Mouse (Mus musculus) R1 (cell line): ENCODE results near the gene Rxfp1.

Source experiments
- DNase-seq: peaks from one replicate; pipeline ENCODE4 v3.0.0-alpha.2; 2018; ENCODE audit warnings: low read depth, low spot score

Rxfp1 gene

DNA sequence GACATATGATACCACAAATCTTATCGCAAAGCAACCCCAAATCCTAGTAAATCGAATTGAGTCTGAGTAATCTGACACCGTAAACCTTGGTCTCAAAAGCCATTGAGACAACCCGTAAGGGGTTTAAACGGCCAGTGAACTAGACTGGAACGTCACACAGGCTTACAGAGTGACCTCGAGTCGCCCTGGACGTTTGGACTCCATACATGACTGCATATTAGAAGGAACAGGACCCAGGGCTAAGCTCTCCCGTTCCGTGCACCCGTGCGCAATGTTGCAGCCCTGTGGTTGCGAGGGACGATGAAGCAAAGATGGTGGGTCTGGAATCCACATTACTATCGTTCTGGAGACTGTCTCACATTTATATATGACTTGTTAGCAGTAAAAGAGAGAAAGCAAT lies 65.5 kb downstream of the Rxfp1 start:
- no peak for DNase-seq

DNA sequence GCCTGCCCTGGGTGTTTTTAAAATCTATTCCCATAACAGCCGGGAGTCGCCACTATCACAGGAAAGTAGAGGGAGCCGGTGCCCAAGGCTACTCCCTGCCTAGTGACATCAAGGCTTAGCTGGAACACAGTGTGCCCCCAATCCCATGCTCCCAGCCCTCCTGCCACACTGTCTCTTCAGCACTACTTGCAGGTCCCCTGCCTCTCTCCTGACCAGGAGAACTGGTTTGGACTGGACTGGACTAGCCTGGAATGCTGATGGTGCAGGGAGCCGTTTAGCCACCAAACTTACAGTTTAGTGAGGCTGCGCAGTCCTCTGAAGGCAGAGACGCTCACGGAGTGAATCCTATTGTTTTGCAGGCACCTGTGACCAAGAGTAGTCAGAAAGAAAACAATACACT lies 67.1 kb downstream of the Rxfp1 start:
- peak; percentile 68 for DNase-seq

- DNase-seq, result peak; percentile 75
Measured at GRCm38 (mm10) chr3:79664787-79665408, 72.8 kb downstream of the Rxfp1 start.

DNA sequence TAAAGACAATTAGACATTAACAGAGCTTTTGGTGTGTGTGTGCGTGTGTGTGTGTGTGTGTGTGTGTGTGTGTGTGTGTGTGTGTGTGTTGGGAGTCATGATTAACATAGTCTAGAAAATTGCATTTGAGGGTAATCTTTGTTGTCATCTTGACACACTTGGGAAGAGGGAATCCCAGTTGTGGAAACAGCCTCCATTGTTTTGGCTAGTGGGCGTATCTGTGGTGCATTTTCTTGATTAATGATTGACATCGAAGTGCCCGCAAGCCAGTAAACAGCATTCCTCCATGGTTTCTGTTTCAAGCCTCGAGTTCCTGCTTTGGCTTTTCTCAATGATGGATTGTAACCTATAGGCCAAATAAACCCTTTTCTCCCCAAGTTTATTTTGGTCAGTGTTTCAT lies 81.0 kb downstream of the Rxfp1 start:
- no peak for DNase-seq

- no peak for DNase-seq
Measured at GRCm38 (mm10) chr3:79652129-79652528, 85.6 kb downstream of the Rxfp1 start.

- peak; percentile 75 for DNase-seq
Measured at GRCm38 (mm10) chr3:79629416-79629730, 108.3 kb downstream of the Rxfp1 start, which contains the start of gene Etfdh. TSS of gene Etfdh (minus strand) at chr3:79629500.

DNA sequence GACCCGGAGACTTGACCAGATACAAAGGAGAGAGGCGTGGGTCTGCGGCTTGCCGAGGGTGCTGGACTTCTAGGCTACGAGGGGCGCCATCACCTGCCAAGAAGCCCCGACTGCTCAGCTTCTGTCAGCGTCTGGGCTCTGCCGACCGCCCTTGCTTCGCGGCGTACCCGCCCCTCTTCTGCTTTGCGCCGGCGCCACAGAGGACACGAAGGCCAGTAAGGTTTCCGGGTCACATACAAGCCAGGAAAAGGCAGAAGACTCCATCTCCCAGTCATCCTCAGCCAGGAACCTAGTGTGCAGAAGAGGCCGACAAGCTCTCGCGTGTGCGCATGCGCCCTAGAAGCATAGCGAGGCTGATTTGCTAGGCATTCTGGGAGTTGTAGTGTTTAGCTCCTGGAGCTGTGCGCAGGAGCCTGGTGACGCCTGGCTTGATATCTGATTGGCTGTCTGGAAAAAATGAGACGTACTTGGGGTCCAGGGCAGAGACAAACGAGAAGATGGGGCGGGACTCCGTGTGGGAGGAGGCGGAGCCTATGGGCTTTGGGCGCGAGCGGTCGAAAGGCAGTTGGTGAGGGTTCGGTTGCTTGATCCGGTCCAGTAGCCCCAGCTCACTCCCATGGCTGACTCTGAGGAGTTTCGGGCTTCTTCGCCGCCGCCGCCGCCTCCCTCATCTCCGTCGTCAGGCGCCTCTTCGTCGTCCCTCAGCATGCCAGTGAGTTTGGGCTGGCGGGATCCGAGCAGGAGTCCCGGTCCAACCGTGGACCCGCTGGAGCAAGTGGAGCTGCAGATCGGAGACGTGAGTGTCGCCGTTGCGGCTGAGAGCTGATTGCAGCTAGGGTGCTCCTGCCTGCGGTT lies 108.9 kb downstream of the Rxfp1 start, which contains the start of gene 4930579G24Rik:
Gene 4930579G24Rik, plus strand, starts transcription at position 519 of the 855 bp plus-strand sequence.
- DNase-seq, result peak; percentile 100

DNA sequence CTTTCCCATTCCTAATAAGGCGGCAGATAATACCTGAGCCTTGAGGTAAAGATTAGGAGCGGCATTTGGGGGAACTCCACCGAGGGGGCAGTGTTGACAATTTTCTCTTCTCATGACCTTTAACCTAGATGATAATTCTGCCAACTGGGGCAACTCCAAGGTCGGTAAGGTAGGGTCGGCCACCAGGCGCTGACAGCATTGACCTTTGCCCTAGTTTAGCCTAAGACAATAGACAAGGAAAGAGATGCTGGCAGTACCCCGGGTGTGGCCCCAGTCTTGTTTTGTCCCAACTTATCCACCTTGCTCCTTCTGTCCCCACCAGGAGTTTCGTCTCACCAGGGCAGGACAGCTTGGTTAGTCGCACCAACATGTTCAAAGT lies 109.5 kb downstream of the Rxfp1 start:
- DNase-seq, result no peak

DNA sequence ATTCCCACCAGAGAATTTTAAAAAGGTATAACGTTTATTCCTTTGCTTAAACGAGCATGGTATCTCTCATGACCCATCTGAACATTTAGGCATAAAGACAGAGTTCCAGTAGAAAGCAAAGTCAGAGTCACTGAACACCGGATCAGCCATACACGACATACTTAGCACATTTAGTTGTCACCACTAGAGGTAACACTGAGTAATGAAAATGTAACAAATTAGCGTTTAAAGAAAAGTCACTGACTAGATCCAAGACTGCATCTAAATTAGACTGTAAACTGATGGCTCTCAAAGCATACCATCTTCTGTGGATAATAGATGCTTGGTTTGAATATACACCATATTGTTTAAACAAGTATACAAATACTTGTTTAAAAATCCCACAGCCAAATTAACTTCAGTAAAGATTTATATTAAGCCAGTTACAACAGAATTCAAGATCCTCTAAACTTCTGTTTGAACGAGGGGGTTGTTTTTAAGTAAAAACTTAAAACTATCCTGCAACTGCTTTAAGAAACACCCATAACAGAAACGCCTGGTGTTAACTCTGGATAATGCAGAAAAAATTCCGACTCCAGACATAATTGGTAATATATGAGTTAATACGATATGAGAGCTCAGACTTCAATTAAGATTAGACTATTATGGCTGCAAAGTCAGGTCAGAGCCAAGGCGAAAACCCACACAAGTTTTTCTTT lies 110.0 kb downstream of the Rxfp1 start:
- peak; percentile 9 for DNase-seq

GRCm38 (mm10) chr3:79609886-79610285 lies 127.8 kb downstream of the Rxfp1 start:
- DNase-seq, result no peak

DNA sequence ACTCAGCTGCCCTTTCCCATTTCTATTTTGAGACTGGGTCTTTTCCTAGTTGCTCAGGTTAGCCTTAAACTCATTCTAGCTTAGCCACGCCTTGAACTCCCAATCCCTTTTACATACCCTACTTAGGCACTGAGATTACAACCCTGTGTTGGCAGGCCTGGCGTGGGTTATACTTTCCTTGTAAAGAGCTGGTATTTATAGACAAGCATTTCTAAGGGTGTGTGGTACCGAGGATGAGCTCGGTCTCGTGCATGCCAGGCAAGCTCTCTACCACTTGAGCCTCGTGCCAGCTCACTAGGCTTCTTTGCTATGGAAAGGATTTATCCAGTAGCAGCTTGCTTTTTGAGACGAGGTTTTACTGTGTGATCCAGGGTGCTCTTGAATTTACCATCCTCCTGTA lies 142.2 kb downstream of the Rxfp1 start:
- no peak for DNase-seq

GRCm38 (mm10) chr3:79591793-79592471 lies 145.7 kb downstream of the Rxfp1 start:
- DNase-seq, result no peak
